Mouse (Mus musculus): ENCODE data around the gene Fpgs.
A peak's percentile ranks its signal among the peaks of the same experiment; 100 is the strongest.

Gene Fpgs

GRCm38 (mm10) chr2:32724832-32725790, 21.2 kb upstream of the Fpgs start:
- no peak for DNase-seq (ENCODE audit: low read depth, low spot score)

- no peak for DNase-seq (ENCODE audit: low read depth, low spot score)
Measured at GRCm38 (mm10) chr2:32724149-32724548, 20.2 kb upstream of the Fpgs start.

- DNase-seq (ENCODE audit: low read depth, low spot score), result no peak
Measured at GRCm38 (mm10) chr2:32722581-32722980, 18.6 kb upstream of the Fpgs start.

- no peak for DNase-seq (ENCODE audit: low read depth, low spot score)
Measured at GRCm38 (mm10) chr2:32722046-32722445, 18.1 kb upstream of the Fpgs start.

- DNase-seq (ENCODE audit: low read depth, low spot score), result no peak
Measured at GRCm38 (mm10) chr2:32720681-32721229, 16.8 kb upstream of the Fpgs start, which contains the start of gene Sh2d3c. Sh2d3c (plus strand) TSS chr2:32721055.

- DNase-seq (ENCODE audit: low read depth, low spot score), result no peak
Measured at GRCm38 (mm10) chr2:32720053-32720452, 16.1 kb upstream of the Fpgs start.

GRCm38 (mm10) chr2:32718761-32719160, 14.8 kb upstream of the Fpgs start:
- no peak for DNase-seq (ENCODE audit: low read depth, low spot score)

- peak; percentile 56 for DNase-seq (ENCODE audit: low read depth, low spot score)
Measured at GRCm38 (mm10) chr2:32714987-32715425, 11.1 kb upstream of the Fpgs start.

GRCm38 (mm10) chr2:32714117-32714986, 10.4 kb upstream of the Fpgs start:
- DNase-seq (ENCODE audit: low read depth, low spot score), result no peak

GRCm38 (mm10) chr2:32712934-32713817, 9.2 kb upstream of the Fpgs start, which contains the start of gene Cdk9:
Cdk9 (minus strand) TSS chr2:32713076.
- peak; percentile 84 for DNase-seq (ENCODE audit: low read depth, low spot score)

GRCm38 (mm10) chr2:32712586-32712933, 8.6 kb upstream of the Fpgs start:
- peak; percentile 83 for DNase-seq (ENCODE audit: low read depth, low spot score)

- DNase-seq (ENCODE audit: low read depth, low spot score), result peak; percentile 67
Measured at GRCm38 (mm10) chr2:32712108-32712551, 8.2 kb upstream of the Fpgs start.

GRCm38 (mm10) chr2:32711301-32712056, 7.5 kb upstream of the Fpgs start:
- DNase-seq (ENCODE audit: low read depth, low spot score), result no peak

- no peak for DNase-seq (ENCODE audit: low read depth, low spot score)
Measured at GRCm38 (mm10) chr2:32710425-32710824, 6.5 kb upstream of the Fpgs start.

GRCm38 (mm10) chr2:32709521-32710137, 5.7 kb upstream of the Fpgs start:
- DNase-seq (ENCODE audit: low read depth, low spot score), result no peak

GRCm38 (mm10) chr2:32708643-32709042, 4.7 kb upstream of the Fpgs start:
- DNase-seq (ENCODE audit: low read depth, low spot score), result peak; percentile 86

GRCm38 (mm10) chr2:32706971-32707370, 3.0 kb upstream of the Fpgs start:
- DNase-seq (ENCODE audit: low read depth, low spot score), result no peak

- DNase-seq (ENCODE audit: low read depth, low spot score), result no peak
Measured at GRCm38 (mm10) chr2:32705018-32705417, 1.1 kb upstream of the Fpgs start.

GRCm38 (mm10) chr2:32703046-32703445, 899 bp downstream of the Fpgs start:
- peak; percentile 72 for DNase-seq (ENCODE audit: low read depth, low spot score)

Measured in ES-CJ7 (cell line).